Mouse (Mus musculus) intestine, postnatal 0 days (tissue): ENCODE data around the gene Fstl1. TPM values are rescaled to one million over a fixed set of nuclear protein-coding genes. Genes with fewer than 3 reads are reported as not detected.

Experiments used
- ATAC-seq: fragments of 200-750 bp; cut with Nextera tagmentation; 2 replicates; pipeline ENCODE4 v1.8.0; 2017; ENCODE audit warnings: mild to moderate bottlenecking, moderate TSS enrichment, moderate library complexity
- H3K27ac ChIP-seq: fragments of 300-500 bp; sonication (generic); 2 replicates; pipeline ENCODE4 v1.5.1; 2014; ENCODE audit warnings: mild to moderate bottlenecking, low read depth, low read length, moderate library complexity
- H3K27me3 ChIP-seq: fragments of 300-500 bp; sonication (generic); replicated peaks from 2 replicates; pipeline ENCODE4 v1.6.1; 2014; ENCODE audit warnings: low read length, mixed read lengths; ENCODE audit not compliant: control insufficient read depth, insufficient read depth
- H3K36me3 ChIP-seq: fragments of 300-500 bp; sonication (generic); 2 replicates; pipeline ENCODE4 v1.6.1; 2014; ENCODE audit warnings: mild to moderate bottlenecking, moderate library complexity; ENCODE audit not compliant: control insufficient read depth, insufficient read depth
- H3K4me1 ChIP-seq: fragments of 300-500 bp; sonication (generic); replicated peaks from 2 replicates; pipeline ENCODE4 v1.6.1; 2014; ENCODE audit warnings: antibody characterized with exemption, low read length, mixed read lengths; ENCODE audit not compliant: control insufficient read depth, insufficient read depth
- H3K4me2 ChIP-seq: fragments of 300-500 bp; sonication (generic); replicated peaks from 2 replicates; pipeline ENCODE4 v1.6.1; 2014; ENCODE audit warnings: low read depth, mild to moderate bottlenecking, moderate library complexity
- H3K4me3 ChIP-seq: fragments of 300-500 bp; sonication (generic); 2 replicates; pipeline ENCODE4 v1.5.1; 2014; ENCODE audit warnings: low read depth, low read length
- H3K9ac ChIP-seq: fragments of 300-500 bp; sonication (generic); 2 replicates; pipeline ENCODE4 v1.6.1; 2014; ENCODE audit warnings: mild to moderate bottlenecking, low read depth, low read length
- H3K9me3 ChIP-seq: fragments of 300-500 bp; sonication (generic); 2 replicates; pipeline ENCODE4 v1.6.1; 2016; ENCODE audit warnings: mixed run types; ENCODE audit not compliant: control insufficient read depth
- CTCF ChIP-seq: sonication (generic); IDR thresholded peaks from 2 replicates; pipeline ENCODE4 v1.5.1; 2016; ENCODE audit warnings: low read depth, mild to moderate bottlenecking, control low read depth, antibody characterized with exemption, moderate library complexity
- WGBS: fragments of 180-500 bp; shearing (Covaris S2); extraction: QIAGEN DNeasy Blood & Tissue Kit; methylation state at CpG from one replicate; pipeline ENCODE4 v1.1.7; 2014; 5-methylcytosine and 5-hydroxymethylcytosine counted together
- polyA plus RNA-seq: library from polyadenylated mRNA; unstranded; fragments of >200 nt; fragmentation: Nextera tagmentation; extraction: Ambion mirVana; gene quantifications from 2 replicates; pipeline ENCODE4 v1.2.1, GENCODE M21; 2015

Gene Fstl1
- polyA plus RNA-seq, 1 experiment from 2014 or later, result 125 TPM

DNA sequence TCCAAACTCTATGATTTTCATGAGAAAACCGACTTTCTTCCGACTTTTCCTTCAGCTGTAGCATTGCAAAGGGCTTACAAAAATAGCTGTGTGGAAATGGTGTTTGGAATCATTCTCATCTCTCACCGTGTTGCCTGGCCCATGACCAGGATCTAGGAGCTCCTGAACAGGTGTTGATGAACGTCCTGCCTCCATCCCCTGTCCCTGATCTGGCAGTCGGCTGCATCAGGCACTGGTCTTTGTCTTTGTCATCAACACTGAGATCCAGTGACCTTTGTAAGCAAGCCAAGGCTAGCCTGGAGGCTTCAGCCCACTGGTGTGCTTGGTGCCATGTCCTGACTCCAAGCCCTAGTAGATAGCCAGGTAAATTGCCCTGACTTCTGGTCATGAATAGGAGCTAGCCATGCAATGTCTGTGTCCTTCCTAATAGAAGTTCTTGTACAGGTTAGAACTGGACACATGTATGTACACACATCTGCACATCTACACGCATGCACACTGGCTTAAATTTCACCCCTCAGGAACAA, 12.8 kb downstream of the Fstl1 start:
- no peak for ATAC-seq
- TF ChIP-seq CTCF, result no peak
- Histone ChIP-seq H3K4me2 (no peak overlapping the region), H3K4me1 (no peaks in the 10 kb centered on the region), H3K9ac (no peak overlapping the region), H3K27me3 (no peaks in the 10 kb centered on the region), H3K27ac (no peak overlapping the region), H3K4me3 (no peak overlapping the region), H3K9me3 (no peaks in the 10 kb centered on the region), H3K36me3 (no peaks in the 10 kb centered on the region; the same call in 1 of the 2 replicates)
- 81% methylated on average over 6 of the region's 6 CpGs for WGBS

DNA sequence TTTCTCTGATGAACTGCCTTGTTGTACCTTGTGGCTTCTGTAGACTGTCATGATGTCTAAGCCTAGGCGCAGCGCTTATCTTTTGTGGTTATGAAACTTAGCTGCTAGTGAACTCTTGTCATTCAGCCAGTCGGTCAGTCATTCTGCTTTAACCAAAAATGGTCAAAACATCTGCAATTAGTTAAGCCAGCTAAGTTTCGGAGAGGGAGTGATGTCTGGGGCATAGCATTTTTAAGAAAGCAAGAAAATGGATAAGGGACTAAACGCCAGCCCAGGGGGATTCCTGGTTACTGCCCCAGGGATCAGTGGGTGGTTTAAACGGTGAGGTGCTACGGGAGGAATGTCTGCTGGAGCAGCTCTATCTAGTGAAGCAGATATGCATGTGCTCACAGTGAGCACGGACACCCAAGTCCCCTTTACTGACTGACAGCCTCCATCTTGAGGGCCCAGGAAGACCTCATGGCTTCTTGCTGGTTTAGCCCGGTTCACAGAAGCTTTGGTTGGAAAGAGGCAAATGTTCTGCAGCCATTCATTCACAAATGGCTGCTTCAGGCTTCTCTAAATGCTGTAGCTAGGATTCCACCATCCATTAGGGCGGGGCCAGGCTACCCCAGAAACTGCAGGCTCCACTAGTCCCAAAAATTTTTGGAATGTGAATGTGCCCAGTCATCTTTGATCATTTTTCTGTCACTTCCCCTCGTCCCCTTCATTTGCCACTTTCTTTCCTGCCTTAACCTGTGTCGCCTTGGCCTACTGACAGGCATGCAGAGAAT, 13.5 kb downstream of the Fstl1 start:
- Histone ChIP-seq H3K4me2 (no peak overlapping the region), H3K4me1 (no peaks in the 10 kb centered on the region), H3K27ac (no peak overlapping the region), H3K9ac (no peak overlapping the region), H3K36me3 (no peaks in the 10 kb centered on the region; the same call in 1 of the 2 replicates), H3K27me3 (no peaks in the 10 kb centered on the region), H3K4me3 (no peak overlapping the region), H3K9me3 (no peaks in the 10 kb centered on the region)
- WGBS, result 81% methylated on average over 12 of the region's 12 CpGs
- no peak for ATAC-seq
- TF ChIP-seq CTCF, result no peak

DNA sequence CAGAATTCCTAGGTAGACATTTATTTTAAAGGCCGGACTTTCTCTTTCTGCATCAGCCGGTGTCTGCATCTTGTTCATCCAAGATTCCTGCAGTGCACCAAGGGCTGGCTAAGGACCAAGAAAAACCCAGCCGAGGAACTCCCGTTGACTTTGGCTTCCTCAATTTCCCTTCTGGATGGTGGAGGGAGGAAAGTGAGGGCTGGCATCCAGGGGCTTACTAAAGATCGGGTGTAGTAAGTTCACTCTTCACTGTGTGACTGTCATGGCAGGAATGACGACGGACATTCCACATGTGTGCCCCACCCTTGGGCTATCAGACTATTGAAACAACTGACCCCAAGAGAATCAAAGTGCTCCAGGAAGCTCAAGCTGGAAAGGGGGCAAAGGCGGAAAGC, 14.1 kb downstream of the Fstl1 start:
- ATAC-seq, result no peak
- Histone ChIP-seq H3K9me3 (no peaks in the 10 kb centered on the region), H3K9ac (no peak overlapping the region), H3K36me3 (no peaks in the 10 kb centered on the region; the same call in 1 of the 2 replicates), H3K4me3 (no peak overlapping the region), H3K4me1 (no peaks in the 10 kb centered on the region), H3K4me2 (no peak overlapping the region), H3K27me3 (no peaks in the 10 kb centered on the region), H3K27ac (no peak overlapping the region)
- TF ChIP-seq CTCF, result no peak
- WGBS, result 77% methylated on average over 8 of the region's 8 CpGs

DNA sequence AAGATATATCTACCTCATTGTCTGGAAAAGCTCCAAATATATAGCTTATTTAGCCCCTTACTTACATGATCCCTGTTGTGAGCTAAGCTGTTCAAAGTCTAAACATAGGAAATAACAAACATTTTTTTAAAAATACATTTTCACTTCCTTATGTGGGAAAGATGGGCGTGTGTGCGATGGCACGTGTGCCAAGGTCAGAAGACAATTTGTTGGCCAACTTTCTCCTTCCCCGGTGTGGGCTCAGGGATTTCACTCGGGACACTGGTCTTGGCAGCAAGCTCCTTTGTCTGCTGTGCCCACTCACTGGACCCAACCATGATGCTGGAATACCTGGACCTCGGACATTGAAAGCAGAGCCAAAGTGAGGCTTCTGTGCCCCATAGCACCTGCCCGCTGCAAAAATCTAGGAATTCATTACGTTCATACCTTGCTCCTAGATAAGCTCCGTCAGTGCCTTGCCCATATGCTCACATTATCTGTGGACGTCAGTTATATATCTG, 19.0 kb downstream of the Fstl1 start:
- H3K9ac ChIP-seq, result no peak overlapping the region
- no peaks in the 10 kb centered on the region for H3K27me3 ChIP-seq
- H3K4me1 ChIP-seq, result no peaks in the 10 kb centered on the region
- ATAC-seq, result peak; percentile 53; the same call in 1 of the 2 replicates
- no peaks in the 10 kb centered on the region for H3K9me3 ChIP-seq
- no peak overlapping the region for H3K4me3 ChIP-seq
- no peak for TF ChIP-seq CTCF
- H3K36me3 ChIP-seq, result peaks cover 4% of the 10 kb centered on the region; the same call in 1 of the 2 replicates
- 62% methylated on average over 10 of the region's 10 CpGs for WGBS
- peak overlapping the region; percentile 41 for H3K4me2 ChIP-seq
- H3K27ac ChIP-seq, result no peak overlapping the region

- no peaks in the 10 kb centered on the region for H3K4me1 ChIP-seq
- ATAC-seq, result peak; percentile 54; the same call in 1 of the 2 replicates
- TF ChIP-seq CTCF, result no peak
- peaks cover 4% of the 10 kb centered on the region; the same call in 1 of the 2 replicates for H3K36me3 ChIP-seq
- peak overlapping the region; percentile 41 for H3K4me2 ChIP-seq
- WGBS, result 67% methylated on average over 11 of the region's 11 CpGs
- no peak overlapping the region for H3K4me3 ChIP-seq
- no peaks in the 10 kb centered on the region for H3K27me3 ChIP-seq
- no peak overlapping the region for H3K27ac ChIP-seq
- no peak overlapping the region for H3K9ac ChIP-seq
- no peaks in the 10 kb centered on the region for H3K9me3 ChIP-seq
These were observed 19.6 kb downstream of the Fstl1 start for GRCm38 (mm10) chr16:37796270-37796669.

DNA sequence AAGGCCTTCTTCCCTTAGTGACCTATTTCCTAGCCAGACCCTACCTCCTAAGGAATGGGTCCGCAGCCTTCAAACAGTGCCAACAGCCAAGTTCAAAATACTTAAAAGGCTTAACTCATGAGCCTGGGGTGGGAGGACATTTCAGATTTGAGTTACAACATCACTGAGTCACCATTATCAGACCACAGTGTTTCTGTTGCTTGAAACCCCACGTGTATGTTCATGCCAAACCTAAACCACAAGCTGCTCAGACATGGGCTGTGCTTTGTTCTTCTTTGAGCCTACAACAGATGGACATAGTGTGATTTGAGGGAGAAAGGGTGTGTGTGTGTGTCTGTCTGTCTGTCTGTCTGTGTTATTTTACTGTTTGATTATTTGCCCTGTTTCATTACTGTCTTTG, 24.4 kb downstream of the Fstl1 start:
- no peak overlapping the region for H3K4me2 ChIP-seq
- no peaks in the 10 kb centered on the region for H3K27me3 ChIP-seq
- no peak overlapping the region for H3K9ac ChIP-seq
- WGBS, result 87% methylated on average over 2 of the region's 2 CpGs
- ATAC-seq, result no peak
- no peaks in the 10 kb centered on the region for H3K9me3 ChIP-seq
- no peak overlapping the region for H3K4me3 ChIP-seq
- H3K27ac ChIP-seq, result no peak overlapping the region
- TF ChIP-seq CTCF, result no peak
- H3K36me3 ChIP-seq, result peaks cover 4% of the 10 kb centered on the region; the same call in 1 of the 2 replicates
- no peaks in the 10 kb centered on the region for H3K4me1 ChIP-seq
